Mouse (Mus musculus) right cerebral cortex, postnatal 25 days (tissue): ENCODE measurements around the gene Il22ra1.
"Not testable (repeated sequence)": the region's sequence is repeated elsewhere in the genome, so short reads cannot be mapped to it uniquely, and the experiment has no call there.

Experiments used
- DNase-seq: peaks from one replicate; pipeline ENCODE4 v3.0.0; 2022

The Il22ra1 gene

DNA sequence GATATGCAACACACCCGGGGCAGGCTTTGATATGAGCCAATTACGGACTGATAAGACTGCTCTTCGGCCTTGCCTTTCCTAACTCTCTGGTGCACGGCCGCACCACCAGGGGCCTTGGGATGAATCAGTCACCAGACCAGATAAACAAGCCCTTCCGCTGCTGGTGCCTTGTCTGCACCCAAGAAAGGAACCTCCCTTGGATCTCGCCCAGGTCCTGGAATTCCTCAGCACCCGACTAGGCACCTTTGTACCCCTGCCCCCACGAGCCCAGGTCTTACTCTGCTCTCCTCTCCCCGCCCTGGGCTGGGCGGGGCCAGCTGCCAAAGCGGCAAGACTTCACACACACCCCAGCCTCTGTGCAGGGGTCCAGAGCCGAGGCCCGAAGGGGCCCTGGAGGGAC, at the start of gene Il22ra1:
TSS of gene Il22ra1 (plus strand) at position 356 of the 400 bp plus-strand sequence.
- DNase-seq = no peak

DNA sequence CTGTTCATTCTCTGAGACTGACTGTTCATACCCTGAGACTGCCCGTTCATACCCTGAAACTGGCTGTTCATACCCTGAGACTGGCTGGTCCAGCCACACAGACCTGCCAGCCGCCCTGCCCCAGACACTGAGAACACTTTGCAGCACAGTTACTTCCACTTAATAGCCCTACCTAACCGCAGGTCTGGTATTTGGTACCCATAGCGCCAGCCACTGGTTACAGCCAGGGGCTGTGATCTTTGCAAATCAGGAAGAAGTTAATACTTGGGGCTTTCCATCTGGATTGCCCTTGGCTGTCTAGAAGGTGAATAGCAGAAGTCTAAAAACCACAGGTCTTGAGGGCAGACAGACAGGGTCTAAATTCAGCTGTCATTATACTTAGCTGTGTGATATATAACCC, 48.7 kb upstream of the Il22ra1 start:
- no peak for DNase-seq

- no peak for DNase-seq
Measured at GRCm38 (mm10) chr4:135681789-135682188, 46.2 kb upstream of the Il22ra1 start.

DNA sequence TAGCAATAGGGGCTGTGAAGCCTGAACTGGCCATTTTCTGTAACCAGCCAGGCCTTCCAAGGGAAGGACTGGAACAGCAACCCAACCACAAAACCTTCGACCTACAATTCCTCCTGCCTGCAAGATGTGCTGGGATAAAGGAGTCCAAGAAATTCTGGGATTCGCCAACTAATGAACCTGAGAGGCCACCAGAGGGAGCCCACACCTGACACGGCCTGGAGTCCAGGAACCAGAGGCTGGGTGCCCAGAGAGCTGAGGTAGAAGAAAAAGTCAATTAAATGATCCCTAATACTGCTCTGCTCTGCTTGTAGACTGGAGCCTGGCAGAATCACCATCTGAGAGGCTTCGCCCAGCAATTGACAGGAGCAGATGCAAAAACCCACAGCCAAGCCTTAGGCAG, 44.4 kb upstream of the Il22ra1 start:
- no peak for DNase-seq

DNA sequence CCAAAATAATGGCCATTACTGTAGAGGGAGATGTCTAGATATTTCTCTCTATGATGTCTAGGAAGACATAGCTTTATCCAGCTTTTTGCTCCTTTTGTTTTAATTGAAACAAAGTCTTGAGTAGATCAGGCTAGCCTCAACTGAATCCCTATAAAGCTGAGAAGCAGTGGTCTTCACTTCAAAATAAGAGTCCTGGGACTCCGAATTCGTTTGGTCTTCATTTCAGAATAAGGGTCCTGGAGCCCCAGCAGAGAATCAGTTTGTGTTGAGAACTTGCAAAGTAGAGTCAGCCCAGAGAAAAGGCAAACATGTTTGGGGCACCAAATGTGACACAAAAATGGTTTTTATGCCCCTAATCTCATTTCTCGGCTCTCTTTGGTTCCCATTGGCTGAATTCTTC, 43.2 kb upstream of the Il22ra1 start:
- DNase-seq = no peak

DNA sequence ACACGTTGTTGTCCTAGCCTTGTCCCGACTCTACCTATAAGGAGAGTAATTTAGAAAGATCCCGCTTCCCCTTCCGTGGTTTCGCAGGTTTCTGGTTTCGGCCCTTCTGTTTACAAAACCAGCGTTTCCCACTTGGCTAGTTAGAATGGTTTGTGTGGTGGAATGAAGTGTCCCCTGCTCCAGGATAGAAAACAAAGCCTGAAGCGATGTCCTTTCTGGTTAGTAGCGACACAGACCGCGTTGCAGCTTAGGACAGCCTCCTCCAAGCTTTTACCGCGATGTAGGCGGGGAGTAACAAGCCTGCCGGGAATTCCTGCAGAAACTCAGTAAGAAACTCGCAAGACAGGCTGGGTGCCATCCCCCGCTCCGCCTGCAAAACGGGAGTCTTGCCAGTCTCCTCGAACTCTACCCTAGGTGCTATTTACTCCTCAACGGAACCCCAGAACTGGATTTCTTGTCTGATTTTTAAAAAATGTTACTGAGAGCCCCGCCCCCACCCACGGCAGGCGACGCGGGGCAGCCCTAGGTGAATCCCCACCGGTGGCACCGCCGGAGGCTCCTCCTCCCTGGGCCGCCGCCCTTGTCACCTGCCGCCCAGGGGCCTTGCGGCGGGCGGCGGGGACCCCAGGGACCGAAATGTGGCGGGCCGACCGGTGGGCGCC, 41.9 kb upstream of the Il22ra1 start, which contains the start of gene Ifnlr1:
TSS of gene Ifnlr1 (plus strand) at position 382 of the 662 bp plus-strand sequence.
- peak; percentile 49 for DNase-seq

- DNase-seq = no peak
Measured at GRCm38 (mm10) chr4:135686568-135686953, 41.4 kb upstream of the Il22ra1 start.

- DNase-seq = no peak
Measured at GRCm38 (mm10) chr4:135689797-135690196, 38.2 kb upstream of the Il22ra1 start.

GRCm38 (mm10) chr4:135690241-135690640, 37.7 kb upstream of the Il22ra1 start:
- no peak for DNase-seq

GRCm38 (mm10) chr4:135692916-135693315, 35.1 kb upstream of the Il22ra1 start:
- DNase-seq = no peak

- DNase-seq = no peak
Measured at GRCm38 (mm10) chr4:135698498-135698897, 29.5 kb upstream of the Il22ra1 start.

DNA sequence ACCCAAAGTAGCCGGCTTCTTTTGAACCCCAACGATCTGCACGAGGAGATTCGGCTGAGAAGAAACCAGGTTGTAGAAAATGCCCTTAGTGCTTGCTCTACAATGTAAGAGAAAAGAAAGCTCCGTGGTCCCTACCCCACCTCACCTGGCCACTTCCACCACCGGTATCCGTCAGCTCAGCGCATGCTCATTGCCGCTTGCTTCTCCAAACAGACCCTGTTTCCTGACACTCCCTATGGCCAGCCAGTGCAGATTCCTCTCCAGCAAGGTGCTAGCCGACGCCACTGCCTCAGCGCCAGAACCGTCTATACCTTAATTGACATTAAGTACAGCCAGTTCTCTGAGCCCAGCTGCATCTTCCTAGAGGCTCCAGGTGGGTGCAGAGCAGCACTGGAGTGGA, 24.5 kb upstream of the Il22ra1 start:
- no peak for DNase-seq

GRCm38 (mm10) chr4:135704016-135704415, 24.0 kb upstream of the Il22ra1 start:
- DNase-seq = no peak

- DNase-seq = no peak
Measured at GRCm38 (mm10) chr4:135706045-135706444, 21.9 kb upstream of the Il22ra1 start.

GRCm38 (mm10) chr4:135709072-135709564, 18.9 kb upstream of the Il22ra1 start:
- peak; percentile 53 for DNase-seq

- DNase-seq = no peak
Measured at GRCm38 (mm10) chr4:135709621-135710020, 18.4 kb upstream of the Il22ra1 start.

DNA sequence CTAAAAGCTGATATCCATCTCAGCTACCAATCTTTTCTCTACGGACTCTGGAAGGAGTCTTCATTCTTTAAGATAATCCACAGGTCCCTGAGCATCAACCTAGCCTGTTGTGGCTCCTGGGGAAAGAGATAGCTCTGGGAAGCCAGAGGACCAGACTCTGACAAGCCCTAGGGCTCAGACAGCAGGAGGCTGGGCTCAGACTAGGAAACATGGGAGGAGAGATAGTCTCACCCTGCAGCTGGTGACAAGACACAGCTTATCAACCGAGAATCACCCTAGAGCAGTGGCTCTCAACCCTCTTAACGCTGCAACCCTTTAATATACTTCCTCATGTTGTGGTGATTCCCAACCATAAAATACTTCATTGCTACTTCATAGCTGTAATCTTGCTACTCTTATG, 17.6 kb upstream of the Il22ra1 start:
- DNase-seq = no peak

DNA sequence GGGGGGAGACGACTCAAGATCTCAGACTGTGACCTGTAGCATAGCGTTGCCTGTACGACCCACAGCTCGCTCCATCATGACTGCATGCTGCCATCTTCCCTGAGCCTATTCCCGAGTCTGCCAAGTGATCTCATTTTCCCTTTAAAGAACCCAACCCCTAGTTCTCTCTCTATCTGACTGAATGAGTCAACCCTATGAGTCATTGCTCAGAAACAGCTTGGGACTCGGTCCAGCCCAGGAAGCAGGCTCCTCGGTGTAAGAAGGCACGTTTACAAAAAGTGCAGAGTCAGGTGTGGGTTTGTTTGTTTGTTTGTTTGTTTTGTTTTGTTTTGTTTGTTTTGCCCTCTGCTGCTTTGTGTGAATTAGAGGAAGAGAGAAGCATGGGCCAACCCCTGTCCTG, 13.2 kb upstream of the Il22ra1 start:
- peak; percentile 47 for DNase-seq

- DNase-seq = not testable (repeated sequence)
Measured at GRCm38 (mm10) chr4:135716438-135716837, 11.5 kb upstream of the Il22ra1 start.

DNA sequence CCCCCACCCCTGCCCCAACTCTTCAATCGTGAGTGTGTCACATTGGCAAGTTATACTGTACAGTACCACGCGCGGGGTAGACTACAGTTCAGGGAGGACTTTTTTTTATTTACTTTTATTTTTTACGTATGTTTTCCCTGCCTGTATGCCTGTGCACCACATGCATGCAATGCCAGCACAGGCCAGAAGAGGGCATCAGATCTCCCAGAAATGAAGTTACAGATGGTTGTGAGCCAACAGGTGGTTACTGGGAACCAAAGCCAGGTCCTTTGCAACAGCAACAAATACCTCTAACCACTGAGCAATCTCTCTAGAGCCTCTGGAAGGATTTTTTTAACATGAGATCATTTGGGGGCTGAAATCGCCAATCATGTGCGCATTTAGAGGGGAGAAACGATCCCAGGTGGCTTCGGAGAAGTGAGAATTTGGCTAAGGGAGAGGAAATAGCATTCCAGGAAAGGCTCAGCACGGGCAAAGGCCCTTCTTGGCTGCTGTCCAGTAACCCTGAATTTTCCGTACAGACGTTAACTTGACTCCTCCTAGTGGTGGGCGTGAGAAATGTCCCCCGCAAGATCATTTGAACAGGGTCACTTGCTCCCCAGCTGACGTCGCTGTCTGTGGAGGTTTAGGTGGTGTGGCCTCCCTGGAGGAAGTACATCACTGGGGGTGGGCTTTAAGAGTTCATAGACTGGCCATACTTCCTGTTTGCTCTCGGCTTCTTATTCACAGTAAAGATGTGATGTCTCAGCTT, 5.3 kb upstream of the Il22ra1 start:
- DNase-seq = no peak

DNA sequence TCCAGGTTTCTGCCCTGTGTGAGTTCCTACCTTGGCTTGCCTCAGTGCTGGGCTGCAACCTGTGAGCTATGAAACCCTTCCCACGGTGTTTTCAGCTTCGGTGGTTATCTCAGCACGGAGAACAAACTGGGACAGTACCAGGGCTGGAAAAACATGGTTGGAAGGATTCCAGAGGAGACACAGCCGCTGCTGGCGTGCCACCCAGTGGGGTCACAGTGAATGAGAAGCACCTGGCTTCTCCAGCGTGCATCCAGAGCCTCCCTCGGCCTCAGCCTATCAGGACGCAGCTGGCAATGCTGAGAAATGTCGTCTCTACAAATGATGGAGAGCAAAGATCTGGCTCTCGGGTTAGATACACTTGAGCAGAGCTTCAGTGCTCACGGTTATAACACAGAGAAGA, 1.6 kb upstream of the Il22ra1 start:
- DNase-seq = no peak

GRCm38 (mm10) chr4:135730204-135730603, 2.2 kb downstream of the Il22ra1 start:
- peak; percentile 38 for DNase-seq

DNA sequence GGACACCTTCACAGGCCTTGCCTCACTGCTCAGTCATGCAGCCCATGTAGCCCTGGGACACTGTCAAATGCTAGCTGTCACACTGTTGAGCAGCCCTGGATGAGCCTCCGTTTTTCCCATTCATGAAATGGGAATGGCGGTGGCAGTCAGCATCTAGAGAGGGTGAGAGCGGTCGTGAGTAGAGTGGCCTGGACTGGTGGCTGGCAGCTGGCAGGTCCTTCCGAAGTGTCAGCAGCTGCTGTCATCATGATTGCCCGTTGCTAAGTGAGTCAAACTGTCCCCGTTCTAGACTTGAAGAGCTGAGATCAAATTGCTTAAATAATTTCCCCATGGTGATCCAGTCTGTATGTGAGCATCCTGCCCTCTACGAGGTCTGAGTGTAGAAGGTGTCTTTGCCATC, 3.0 kb downstream of the Il22ra1 start:
- DNase-seq = no peak

DNA sequence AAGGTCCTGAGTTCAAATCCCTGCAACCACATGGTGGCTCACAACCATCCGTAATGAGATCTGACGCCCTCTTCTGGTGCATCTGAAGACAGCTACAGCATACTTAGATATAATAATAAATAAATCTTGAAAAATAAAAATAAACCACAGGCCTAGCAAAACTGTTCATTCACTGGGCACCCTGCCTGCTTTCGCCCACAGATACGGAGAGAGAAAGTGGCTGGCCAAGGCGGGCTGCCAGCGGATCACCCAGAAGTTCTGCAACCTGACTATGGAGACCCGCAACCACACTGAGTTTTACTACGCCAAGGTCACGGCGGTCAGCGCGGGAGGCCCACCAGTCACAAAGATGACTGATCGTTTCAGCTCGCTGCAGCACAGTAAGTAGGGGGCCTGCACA, 5.9 kb downstream of the Il22ra1 start:
- peak; percentile 44 for DNase-seq
